Mouse (Mus musculus): Measurements from ENCODE around the gene Cryl1. TPM values are rescaled to one million over a fixed set of nuclear protein-coding genes. Genes with fewer than 3 reads are reported as not detected.

The Cryl1 gene
- total RNA-seq, 2 experiments from 2014 or later = 12.7 to 18.4 TPM

GRCm38 (mm10) chr14:57235276-57235675 lies 163.1 kb downstream of the Cryl1 start:
- DNase-seq = no peak

- DNase-seq = no peak
These were observed 163.6 kb downstream of the Cryl1 start for GRCm38 (mm10) chr14:57234711-57235110.

GRCm38 (mm10) chr14:57230264-57231015 lies 167.9 kb downstream of the Cryl1 start:
- DNase-seq = no peak

Other genes with a start within 250 kb of the Cryl1 start
- 10 to 100 TPM; 10.2 to 12.2 TPM for gene Ift88, start 25.5 kb upstream of the Cryl1 start, total RNA-seq (2021)
- 1 to 10 TPM; 1.9 to 2.5 TPM for gene Il17d, start 126.2 kb upstream of the Cryl1 start, total RNA-seq (2021)
- gene Eef1akmt1, start 173.1 kb upstream of the Cryl1 start, total RNA-seq (2021) = 10 to 100 TPM; 26.4 to 27.5 TPM